Mouse (Mus musculus) neutrophil, adult 83 days (primary cell): Measurements from ENCODE around the gene Tsc22d1. TPM values are rescaled to one million over a fixed set of nuclear protein-coding genes. Genes with fewer than 3 reads are reported as not detected.

Source experiments
- total RNA-seq, 2 experiments: library from RNA; stranded (reverse); gene quantifications; one replicate each; pipeline ENCODE4 v1.2.4; 2023

Tsc22d1 gene
- total RNA-seq = 10 to 100 TPM; 21.0 to 30.2 TPM

DNA sequence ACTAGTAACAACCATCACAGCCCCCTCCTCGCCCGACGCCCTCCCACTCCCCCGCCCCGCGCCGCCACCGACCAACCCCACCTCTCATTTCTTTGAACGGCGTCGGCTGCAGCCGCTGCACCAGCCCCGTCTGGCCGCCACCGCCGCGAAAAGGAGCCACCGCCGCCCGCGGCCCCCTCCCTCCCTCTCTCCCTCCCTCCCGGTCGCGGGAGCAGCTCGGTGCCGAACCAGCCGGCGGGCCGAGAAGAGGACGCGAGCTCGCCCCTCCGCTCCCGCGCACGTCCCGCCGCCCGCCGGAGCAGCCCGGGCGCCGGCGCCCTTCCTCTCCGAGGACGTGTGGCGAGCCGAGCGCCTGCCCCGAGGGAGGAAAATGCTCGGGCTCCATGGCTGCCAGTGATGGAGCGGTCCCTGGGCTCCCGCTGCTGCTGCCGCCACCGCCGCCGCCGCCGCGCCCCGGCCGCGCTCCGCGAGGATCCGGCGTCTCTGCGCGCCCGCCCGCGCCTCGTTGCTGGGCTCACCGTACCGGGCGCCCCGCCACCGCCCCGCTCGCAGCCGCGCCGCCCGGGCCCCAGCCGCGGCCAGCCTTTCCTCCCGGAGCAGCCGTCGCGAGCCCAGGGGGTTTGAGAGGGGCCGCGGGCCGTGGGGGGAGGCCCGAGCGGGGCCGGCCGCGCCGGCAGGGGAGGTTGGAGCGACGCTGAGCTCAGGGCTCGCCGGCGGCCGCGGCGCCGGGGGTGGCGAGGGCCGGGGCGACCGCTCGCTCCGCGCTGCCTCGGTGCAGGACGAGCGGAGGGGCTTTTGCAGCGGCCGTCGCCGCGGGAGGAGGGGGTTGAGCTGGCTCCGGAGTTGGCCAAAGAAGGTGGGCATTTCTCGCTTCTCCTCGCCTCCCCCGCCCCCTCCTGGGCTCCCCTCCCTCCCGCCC lies at the start of gene Tsc22d1:
Gene Tsc22d1, plus strand, starts transcription at position 100 of the 919 bp plus-strand sequence.

GRCm38 (mm10) chr14:76556852-76557208 lies 142.1 kb downstream of the Tsc22d1 start, which contains the start of gene Serp2:
TSS of gene Serp2 (minus strand) at chr14:76556889.

Other genes with a start within 250 kb of the Tsc22d1 start
- not detected for gene Serp2, start 141.9 kb downstream of the Tsc22d1 start, total RNA-seq